Comparison of ENCODE assay signal across 25 mouse cellular contexts in genomic region chr6:90829536-90829935, GRCm38 (mm10).
DNase-seq lines count a peak whose midpoint lies in the region; TF ChIP-seq lines count a peak whose summit lies in the region.
"Had no signal": no experiment of that assay in that cellular context is flagged by ENCODE, and none has a peak within 500 bp of the region (broad histone marks: within the 10 kb centered on the region; RNA-seq: fewer than 3 reads in every experiment).

No protein-coding gene starts in this region.

- no peaks in the 10 kb centered on the region for H3K36me3 ChIP-seq in kidney, adult 2 months (ENCODE audit: control insufficient read depth, insufficient read depth, low read length)
- H3K36me3 ChIP-seq: G1E; heart, embryonic 15.5 days; hindbrain, embryonic 15.5 days; intestine, embryonic 15.5 days; kidney, embryonic 15.5 days; limb, embryonic 12.5 days; liver, embryonic 13.5 days; midbrain, embryonic 13.5 days had no signal

- no peaks in the 10 kb centered on the region for H3K27me3 ChIP-seq in kidney, adult 2 months (replicated peaks; ENCODE audit: control insufficient read depth, insufficient read depth, low read length)
- H3K27me3 ChIP-seq: heart, embryonic 15.5 days; hindbrain, embryonic 15.5 days; intestine, embryonic 15.5 days; kidney, embryonic 15.5 days; limb, embryonic 12.5 days; liver, embryonic 13.5 days; midbrain, embryonic 13.5 days had no signal

- peak; percentile 66 to 77 for DNase-seq in layer of hippocampus, adult 18-20 months (ENCODE audit: low spot score in 2 of 2)
- DNase-seq in layer of hippocampus, postnatal 36 days, result no peak
- DNase-seq in frontal cortex, postnatal 36 days (ENCODE audit: low spot score in 2 of 2), result peak; percentile 75 to 92
- DNase-seq in right cerebral cortex, adult 18-20 months, result peak; percentile 91
- DNase-seq in telencephalon, adult 2 months (ENCODE audit: low read depth, low spot score), result peak; percentile 86
- DNase-seq in spleen, postnatal 10 days (ENCODE audit: low spot score in 2 of 2), result no peak
- DNase-seq in kidney, adult 2 months, result no peak
- DNase-seq: adrenal gland, postnatal 10 days; cerebellum, adult 11 months; cerebellum, postnatal 25 days; embryo, embryonic 11 days; forebrain, postnatal 0 days; gastrocnemius, postnatal 10 days; heart, adult 2 months; heart, postnatal 4 days; liver, embryonic 13.5 days; thymus, postnatal 36 days had no signal

- H3K4me1 ChIP-seq in kidney, adult 2 months (ENCODE audit: control insufficient read depth, insufficient read depth, low read length), result no peaks in the 10 kb centered on the region
- H3K4me1 ChIP-seq: heart, embryonic 15.5 days; hindbrain, embryonic 15.5 days; intestine, embryonic 15.5 days; kidney, embryonic 15.5 days; limb, embryonic 12.5 days; liver, embryonic 13.5 days; midbrain, embryonic 13.5 days had no signal

- 95% methylated on average over 6 of the region's 6 CpGs for WGBS in kidney, adult 2 months

- TF ChIP-seq POLR2A in kidney, adult 2 months (IDR thresholded peaks at IDR 0.05; ENCODE audit: low read depth, low read length), result no peak

- H3K27ac ChIP-seq in kidney, adult 2 months (ENCODE audit: insufficient read depth, low read depth, low read length), result no peak overlapping the region
- H3K27ac ChIP-seq: heart, adult 2 months; heart, embryonic 15.5 days; hindbrain, embryonic 15.5 days; intestine, embryonic 15.5 days; kidney, embryonic 15.5 days; limb, embryonic 12.5 days; liver, embryonic 13.5 days; midbrain, embryonic 13.5 days had no signal

- TF ChIP-seq CTCF in kidney, adult 2 months (conservative IDR thresholded peaks at IDR 0.05; ENCODE audit: insufficient read depth, insufficient read length, low read depth, low read length), result no peak

- H3K4me3 ChIP-seq in kidney, adult 2 months (ENCODE audit: insufficient read depth, low read depth, low read length), result no peak overlapping the region
- H3K4me3 ChIP-seq: heart, adult 2 months; heart, embryonic 15.5 days; hindbrain, embryonic 15.5 days; intestine, embryonic 15.5 days; kidney, embryonic 15.5 days; limb, embryonic 12.5 days; liver, embryonic 13.5 days; midbrain, embryonic 13.5 days; myocyte had no signal

Comparison
In these comparisons a context has a peak if more than half of its experiments do, and no peak if none do; other contexts are left out.
1. DNase-seq: peak in layer of hippocampus, adult 18-20 months (2 of 2), frontal cortex, postnatal 36 days (2 of 2), right cerebral cortex, adult 18-20 months (single experiment) and telencephalon, adult 2 months (single experiment); none in layer of hippocampus, postnatal 36 days (0 of 2), spleen, postnatal 10 days (0 of 2) and kidney, adult 2 months (single experiment).